Mouse (Mus musculus): ENCODE measurements around the gene Scube1. TPM values are rescaled to one million over a fixed set of nuclear protein-coding genes. Genes with fewer than 3 reads are reported as not detected.

Gene Scube1
- polyA plus RNA-seq, 2 experiments, result 13.9 to 31.2 TPM

DNA sequence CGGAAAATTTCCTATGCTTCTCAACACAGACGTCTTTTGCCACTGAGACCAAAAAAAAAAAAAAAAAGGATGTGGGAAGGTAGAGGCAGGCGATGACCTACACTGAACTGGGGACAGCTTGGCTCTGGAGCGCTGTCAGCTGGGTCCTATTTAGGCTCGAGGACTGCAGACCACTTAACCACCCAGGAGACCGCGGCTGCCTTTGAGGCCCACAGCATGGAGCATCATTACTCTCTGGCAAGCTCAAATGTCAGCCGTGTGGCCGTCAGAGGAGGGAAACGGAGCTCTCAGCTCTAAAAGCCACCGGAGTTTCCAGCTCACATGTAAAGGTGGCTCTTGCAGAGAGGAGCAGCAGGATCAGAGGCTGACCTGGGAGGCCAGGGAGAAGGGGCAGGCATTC, 46.2 kb downstream of the Scube1 start:
- Histone ChIP-seq H3K9ac (ENCODE audit: low read depth, low read length, severe bottlenecking) (no peak overlapping the region), H3K27ac (replicated peaks; ENCODE audit: low read depth, low read length) (peak overlapping the region; percentile 59; the same call in 1 of the 2 replicates)

DNA sequence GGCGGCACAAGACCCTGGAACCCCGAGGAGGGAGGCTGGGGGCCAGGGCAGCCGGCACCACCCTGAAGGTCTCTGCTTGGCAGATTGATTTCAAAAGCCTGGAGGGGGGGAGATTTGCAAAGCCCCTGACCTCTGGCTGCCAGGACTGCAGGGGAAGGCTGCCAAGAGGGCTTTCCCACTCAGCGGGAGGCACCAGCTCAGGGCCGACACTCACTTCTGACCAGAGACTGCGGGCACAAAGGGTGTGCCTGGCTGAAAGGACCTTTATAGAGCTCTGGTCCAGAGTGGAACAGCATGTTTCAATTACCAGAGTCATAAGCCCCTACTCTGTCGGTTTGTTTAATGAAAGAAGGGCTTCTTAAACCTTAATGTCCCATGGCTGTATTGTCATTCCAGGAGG, 46.7 kb downstream of the Scube1 start:
- Histone ChIP-seq H3K9ac (ENCODE audit: low read depth, low read length, severe bottlenecking) (no peak overlapping the region), H3K27me3 (ENCODE audit: control insufficient read depth, insufficient read depth, low read length) (peaks cover 19% of the 10 kb centered on the region; the same call in 1 of the 2 replicates), H3K4me1 (ENCODE audit: control insufficient read depth, insufficient read depth, low read length) (peaks cover 28% of the 10 kb centered on the region), H3K4me2 (replicated peaks; ENCODE audit: low read depth, low read length, severe bottlenecking) (peak overlapping the region; percentile 25), H3K27ac (replicated peaks; ENCODE audit: low read depth, low read length) (no peak overlapping the region; the same call in 1 of the 2 replicates), H3K4me3 (replicated peaks; ENCODE audit: low read length) (no peak overlapping the region), H3K9me3 (ENCODE audit: control insufficient read depth, low read length) (no peaks in the 10 kb centered on the region), H3K36me3 (ENCODE audit: control insufficient read depth, insufficient read depth, low read length) (no peaks in the 10 kb centered on the region)
- peak; percentile 42; the same call in 1 of the 2 replicates for ATAC-seq (ENCODE audit: low FRiP score, low read depth)
- TF ChIP-seq POLR2A (IDR thresholded peaks at IDR 0.05; ENCODE audit: borderline replicate concordance, extremely low read depth, insufficient read depth, insufficient read length), result no peak
- peak; percentile 47 for DNase-seq (ENCODE audit: low spot score)
- WGBS, result 10% methylated on average over 7 of the region's 7 CpGs

More for the DNA sequence above, 46.2 kb downstream of the Scube1 start:
- no peaks in the 10 kb centered on the region for H3K9me3 ChIP-seq (ENCODE audit: control insufficient read depth, low read length)
- no peak for TF ChIP-seq POLR2A (IDR thresholded peaks at IDR 0.05; ENCODE audit: borderline replicate concordance, extremely low read depth, insufficient read depth, insufficient read length)
- DNase-seq (ENCODE audit: low spot score) (peak; percentile 31), ATAC-seq (ENCODE audit: low FRiP score, low read depth) (peak; percentile 36; the same call in 1 of the 2 replicates)
- no peak overlapping the region for H3K4me3 ChIP-seq (replicated peaks; ENCODE audit: low read length)
- WGBS, result 5% methylated on average over 11 of the region's 11 CpGs
- peaks cover 33% of the 10 kb centered on the region for H3K4me1 ChIP-seq (ENCODE audit: control insufficient read depth, insufficient read depth, low read length)
- H3K4me2 ChIP-seq (replicated peaks; ENCODE audit: low read depth, low read length, severe bottlenecking), result peak overlapping the region; percentile 25
- peaks cover 19% of the 10 kb centered on the region; the same call in 1 of the 2 replicates for H3K27me3 ChIP-seq (ENCODE audit: control insufficient read depth, insufficient read depth, low read length)
- no peaks in the 10 kb centered on the region for H3K36me3 ChIP-seq (ENCODE audit: control insufficient read depth, insufficient read depth, low read length)

DNA sequence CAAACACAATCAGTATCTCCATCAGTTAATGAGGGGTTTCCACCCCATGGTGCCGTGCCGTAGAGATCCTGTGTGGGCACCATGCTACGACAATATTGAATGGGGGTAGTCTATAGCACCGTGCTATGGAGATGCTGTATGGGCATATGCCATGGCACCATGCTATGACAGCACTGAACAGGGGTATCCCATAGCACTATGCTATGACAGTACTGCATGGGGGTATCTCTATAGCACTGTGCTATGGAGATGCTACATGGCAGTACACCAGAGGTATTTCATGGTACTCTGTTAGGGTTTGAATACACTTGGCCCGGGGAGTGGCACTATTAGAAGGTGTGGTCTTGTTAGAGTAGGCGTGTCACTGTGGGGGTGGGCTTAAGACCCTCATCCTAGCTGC, 47.7 kb downstream of the Scube1 start:
- Histone ChIP-seq H3K4me1 (ENCODE audit: control insufficient read depth, insufficient read depth, low read length) (peaks cover 19% of the 10 kb centered on the region), H3K4me3 (replicated peaks; ENCODE audit: low read length) (no peak overlapping the region), H3K27ac (replicated peaks; ENCODE audit: low read depth, low read length) (no peak overlapping the region), H3K27me3 (ENCODE audit: control insufficient read depth, insufficient read depth, low read length) (peaks cover 19% of the 10 kb centered on the region; the same call in 1 of the 2 replicates), H3K9me3 (ENCODE audit: control insufficient read depth, low read length) (no peaks in the 10 kb centered on the region), H3K9ac (ENCODE audit: low read depth, low read length, severe bottlenecking) (no peak overlapping the region), H3K36me3 (ENCODE audit: control insufficient read depth, insufficient read depth, low read length) (no peaks in the 10 kb centered on the region), H3K4me2 (replicated peaks; ENCODE audit: low read depth, low read length, severe bottlenecking) (no peak overlapping the region)
- no peak for TF ChIP-seq POLR2A (IDR thresholded peaks at IDR 0.05; ENCODE audit: borderline replicate concordance, extremely low read depth, insufficient read depth, insufficient read length)
- 87% methylated on average over 6 of the region's 6 CpGs for WGBS
- DNase-seq (ENCODE audit: low spot score) (no peak), ATAC-seq (ENCODE audit: low FRiP score, low read depth) (no peak)

DNA sequence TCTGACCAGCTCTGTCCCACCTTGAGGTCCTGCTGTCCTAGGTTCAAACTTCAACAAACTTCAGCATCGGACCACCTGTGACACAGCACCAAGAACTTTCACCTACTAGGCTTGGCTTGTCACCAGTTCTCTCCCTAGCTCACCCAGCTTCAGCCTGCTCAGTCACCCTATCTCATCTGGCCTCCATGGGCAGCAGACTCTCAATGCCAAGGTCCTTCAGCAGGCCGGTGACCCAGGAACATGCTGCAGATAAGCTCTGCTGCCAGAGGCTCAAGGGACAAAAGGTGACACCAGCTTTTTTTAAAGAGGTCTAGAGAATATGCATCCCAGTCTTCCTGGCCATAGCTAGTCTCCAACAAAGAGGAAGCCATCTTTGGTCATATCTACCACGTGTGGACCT, 48.5 kb downstream of the Scube1 start:
- H3K27me3 ChIP-seq (ENCODE audit: control insufficient read depth, insufficient read depth, low read length), result peaks cover 19% of the 10 kb centered on the region; the same call in 1 of the 2 replicates
- H3K9me3 ChIP-seq (ENCODE audit: control insufficient read depth, low read length), result no peaks in the 10 kb centered on the region
- H3K36me3 ChIP-seq (ENCODE audit: control insufficient read depth, insufficient read depth, low read length), result no peaks in the 10 kb centered on the region
- WGBS, result 96% methylated on average over 3 of the region's 3 CpGs
- TF ChIP-seq POLR2A (IDR thresholded peaks at IDR 0.05; ENCODE audit: borderline replicate concordance, extremely low read depth, insufficient read depth, insufficient read length), result no peak
- H3K4me3 ChIP-seq (replicated peaks; ENCODE audit: low read length), result no peak overlapping the region
- DNase-seq (ENCODE audit: low spot score) (no peak), ATAC-seq (ENCODE audit: low FRiP score, low read depth) (no peak)
- H3K27ac ChIP-seq (replicated peaks; ENCODE audit: low read depth, low read length), result no peak overlapping the region
- no peak overlapping the region for H3K4me2 ChIP-seq (replicated peaks; ENCODE audit: low read depth, low read length, severe bottlenecking)
- H3K9ac ChIP-seq (ENCODE audit: low read depth, low read length, severe bottlenecking), result no peak overlapping the region
- peaks cover 19% of the 10 kb centered on the region for H3K4me1 ChIP-seq (ENCODE audit: control insufficient read depth, insufficient read depth, low read length)

GRCm38 (mm10) chr15:83673621-83674020, 51.2 kb downstream of the Scube1 start:
- 49% methylated on average over 2 of the region's 3 CpGs for WGBS
- H3K9ac ChIP-seq (ENCODE audit: low read depth, low read length, severe bottlenecking), result no peak overlapping the region
- H3K27ac ChIP-seq (replicated peaks; ENCODE audit: low read depth, low read length), result no peak overlapping the region
- no peak for TF ChIP-seq POLR2A (IDR thresholded peaks at IDR 0.05; ENCODE audit: borderline replicate concordance, extremely low read depth, insufficient read depth, insufficient read length)
- DNase-seq (ENCODE audit: low spot score), result no peak
- H3K36me3 ChIP-seq (ENCODE audit: control insufficient read depth, insufficient read depth, low read length), result no peaks in the 10 kb centered on the region
- no peak for ATAC-seq (ENCODE audit: low FRiP score, low read depth)
- no peak overlapping the region for H3K4me3 ChIP-seq (replicated peaks; ENCODE audit: low read length)
- H3K4me1 ChIP-seq (ENCODE audit: control insufficient read depth, insufficient read depth, low read length), result peaks cover 12% of the 10 kb centered on the region
- H3K9me3 ChIP-seq (ENCODE audit: control insufficient read depth, low read length), result no peaks in the 10 kb centered on the region
- peaks cover 17% of the 10 kb centered on the region for H3K27me3 ChIP-seq (ENCODE audit: control insufficient read depth, insufficient read depth, low read length)
- no peak overlapping the region for H3K4me2 ChIP-seq (replicated peaks; ENCODE audit: low read depth, low read length, severe bottlenecking)

All from limb, embryonic 14.5 days (tissue).